21 mouse cellular contexts compared by ENCODE assay signal in genomic region chr8:79145210-79145609, GRCm38 (mm10).
DNase-seq lines count a peak whose midpoint lies in the region; ATAC-seq and TF ChIP-seq lines count a peak whose summit lies in the region.
"Had no signal": no experiment of that assay in that cellular context is flagged by ENCODE, and none has a peak within 500 bp of the region (broad histone marks: within the 10 kb centered on the region; RNA-seq: fewer than 3 reads in every experiment).

No protein-coding gene starts in this region.

- no peak for DNase-seq in frontal cortex, postnatal 14 days (ENCODE audit: low spot score in 2 of 2)
- peak; percentile 77 for DNase-seq in midbrain, postnatal 0 days (ENCODE audit: low spot score)
- peak; percentile 33 to 45 for DNase-seq in cerebellum, postnatal 25 days
- DNase-seq in liver, embryonic 11.5 days (ENCODE audit: low spot score) = no peak
- DNase-seq: heart, postnatal 14 days; kidney, adult 2 months; kidney, postnatal 10 days; right cerebral cortex, postnatal 25 days; thymus, adult 18-20 months had no signal

- H3K36me3 ChIP-seq in midbrain, postnatal 0 days (ENCODE audit: insufficient read depth, low read length) = peaks cover 19% of the 10 kb centered on the region; the same call in 1 of the 2 replicates
- no peaks in the 10 kb centered on the region; the same call in 1 of the 2 replicates for H3K36me3 ChIP-seq in midbrain, embryonic 15.5 days (replicated peaks)
- H3K36me3 ChIP-seq in myocyte (ENCODE audit: control insufficient read depth, insufficient read depth) = peaks cover 11% of the 10 kb centered on the region
- peaks cover 3% of the 10 kb centered on the region; the same call in 1 of the 2 replicates for H3K36me3 ChIP-seq in liver, embryonic 11.5 days (ENCODE audit: control insufficient read depth, insufficient read depth, low read length)

- H3K27me3 ChIP-seq in midbrain, postnatal 0 days (ENCODE audit: insufficient read depth, low read length) = no peaks in the 10 kb centered on the region
- no peaks in the 10 kb centered on the region for H3K27me3 ChIP-seq in midbrain, embryonic 15.5 days (replicated peaks)
- no peaks in the 10 kb centered on the region for H3K27me3 ChIP-seq in myocyte (ENCODE audit: control insufficient read depth, insufficient read depth, insufficient read length)
- no peaks in the 10 kb centered on the region for H3K27me3 ChIP-seq in liver, embryonic 11.5 days (replicated peaks; ENCODE audit: control insufficient read depth, insufficient read depth, low read length)
- H3K27me3 ChIP-seq: embryonic facial prominence, embryonic 12.5 days; limb, embryonic 12.5 days; lung, embryonic 15.5 days had no signal

- H3K4me3 ChIP-seq in midbrain, postnatal 0 days (ENCODE audit: low read depth, low read length) = no peak overlapping the region
- H3K4me3 ChIP-seq in midbrain, embryonic 15.5 days = no peak overlapping the region
- no peak overlapping the region for H3K4me3 ChIP-seq in myocyte
- H3K4me3 ChIP-seq in liver, embryonic 11.5 days (ENCODE audit: low read depth, low read length) = no peak overlapping the region
- H3K4me3 ChIP-seq: embryonic facial prominence, embryonic 12.5 days; erythroblast, embryonic 14.5 days; limb, embryonic 12.5 days; lung, embryonic 15.5 days had no signal

- no peaks in the 10 kb centered on the region for H3K79me2 ChIP-seq in myocyte (ENCODE audit: control insufficient read depth, insufficient read depth)

- H3K4me2 ChIP-seq in midbrain, postnatal 0 days (ENCODE audit: low read depth, low read length, poor library complexity, severe bottlenecking) = no peak overlapping the region
- H3K4me2 ChIP-seq in midbrain, embryonic 15.5 days = no peak overlapping the region
- no peak overlapping the region for H3K4me2 ChIP-seq in myocyte (ENCODE audit: low read depth)
- no peak overlapping the region for H3K4me2 ChIP-seq in liver, embryonic 11.5 days
- H3K4me2 ChIP-seq: embryonic facial prominence, embryonic 12.5 days; heart, embryonic 11.5 days; limb, embryonic 12.5 days; lung, embryonic 15.5 days; midbrain, embryonic 11.5 days had no signal

- H3K9ac ChIP-seq in midbrain, postnatal 0 days (replicated peaks; ENCODE audit: low read length, poor library complexity, severe bottlenecking) = no peak overlapping the region
- H3K9ac ChIP-seq in midbrain, embryonic 15.5 days = no peak overlapping the region
- H3K9ac ChIP-seq in liver, embryonic 11.5 days (ENCODE audit: low read depth, low read length) = no peak overlapping the region
- H3K9ac ChIP-seq: embryonic facial prominence, embryonic 12.5 days; limb, embryonic 12.5 days; liver, embryonic 14.5 days; lung, embryonic 15.5 days had no signal

- TF ChIP-seq POLR2A in myocyte (IDR thresholded peaks at IDR 0.05; ENCODE audit: insufficient read length, low read depth) = no peak

- TF ChIP-seq CTCF in midbrain, postnatal 0 days (IDR thresholded peaks at IDR 0.05) = no peak

- ATAC-seq in frontal cortex, adult (ENCODE audit: low TSS enrichment) = peak; percentile 25; the same call in 1 of the 2 replicates
- ATAC-seq in midbrain, postnatal 0 days (ENCODE audit: low FRiP score) = peak; percentile 73; the same call in 1 of the 2 replicates
- ATAC-seq in midbrain, embryonic 15.5 days (replicated peaks) = no peak
- no peak for ATAC-seq in megakaryocyte progenitor cell, adult 5-6 weeks (replicated peaks; ENCODE audit: poor library complexity)
- no peak for ATAC-seq in liver, embryonic 11.5 days (replicated peaks; ENCODE audit: low FRiP score)
- ATAC-seq: inflammation-experienced regulatory T-cells, adult 6 months had no signal

- no peaks in the 10 kb centered on the region for H3K9me3 ChIP-seq in midbrain, postnatal 0 days (ENCODE audit: low read length)
- no peaks in the 10 kb centered on the region for H3K9me3 ChIP-seq in midbrain, embryonic 15.5 days
- H3K9me3 ChIP-seq in liver, embryonic 11.5 days (ENCODE audit: control insufficient read depth, low read length) = no peaks in the 10 kb centered on the region
- H3K9me3 ChIP-seq: embryonic facial prominence, embryonic 12.5 days; limb, embryonic 12.5 days; lung, embryonic 15.5 days had no signal

- no peak overlapping the region for H3K27ac ChIP-seq in midbrain, postnatal 0 days (ENCODE audit: low read depth, low read length)
- H3K27ac ChIP-seq in midbrain, embryonic 15.5 days = no peak overlapping the region
- no peak overlapping the region for H3K27ac ChIP-seq in liver, embryonic 11.5 days (ENCODE audit: low read depth, low read length)
- H3K27ac ChIP-seq: embryonic facial prominence, embryonic 12.5 days; limb, embryonic 12.5 days; liver, embryonic 14.5 days; lung, embryonic 15.5 days had no signal

- 69% methylated on average over 8 of the region's 8 CpGs for WGBS in midbrain, postnatal 0 days
- WGBS in midbrain, embryonic 15.5 days = 74% methylated on average over 8 of the region's 8 CpGs
- 75% methylated on average over 8 of the region's 8 CpGs for WGBS in liver, embryonic 11.5 days

- H3ac ChIP-seq in myocyte (ENCODE audit: control insufficient read depth, insufficient read length) = no peak overlapping the region

- H3K4me1 ChIP-seq in midbrain, postnatal 0 days (ENCODE audit: insufficient read depth, low read length) = no peaks in the 10 kb centered on the region
- H3K4me1 ChIP-seq in midbrain, embryonic 15.5 days = no peaks in the 10 kb centered on the region
- no peaks in the 10 kb centered on the region for H3K4me1 ChIP-seq in liver, embryonic 11.5 days (replicated peaks; ENCODE audit: control insufficient read depth, insufficient read depth, low read length)
- H3K4me1 ChIP-seq: embryonic facial prominence, embryonic 12.5 days; limb, embryonic 12.5 days; lung, embryonic 15.5 days had no signal

TF ChIP-seq in myocyte, 11 proteins besides CTCF, POLR2A, EP300 and RAD21:
- TF ChIP-seq POLR2AphosphoS2 (IDR thresholded peaks at IDR 0.05; ENCODE audit: insufficient read length, low read depth) (no peak), MAX (IDR thresholded peaks at IDR 0.05; ENCODE audit: low read depth) (no peak), USF1 (IDR thresholded peaks at IDR 0.05; ENCODE audit: low read depth) (no peak), TCF3 (IDR thresholded peaks at IDR 0.05; ENCODE audit: insufficient read length, low read depth) (no peak), CEBPB (IDR thresholded peaks at IDR 0.05; ENCODE audit: insufficient read depth, poor library complexity, severe bottlenecking) (no peak), SRF (IDR thresholded peaks at IDR 0.05; ENCODE audit: control insufficient read depth, insufficient read length, low read depth) (no peak), E2F4 (IDR thresholded peaks at IDR 0.05; ENCODE audit: insufficient read depth) (no peak), MYOG (IDR thresholded peaks at IDR 0.05; ENCODE audit: control insufficient read depth in 1 of 3, insufficient read depth in 1 of 3, insufficient read length in 2 of 3, low read depth in 2 of 3) (peak in 2 of 3 experiments; percentile 70 to 78), TCF12 (IDR thresholded peaks at IDR 0.05; ENCODE audit: insufficient read depth, poor library complexity, severe bottlenecking) (no peak), MYOD1 (IDR thresholded peaks at IDR 0.05; ENCODE audit: control insufficient read depth in 1 of 3, insufficient read length in 2 of 3, low read depth in 2 of 3) (peak in 2 of 3 experiments; percentile 44 to 64), REST (IDR thresholded peaks at IDR 0.05; ENCODE audit: insufficient read depth, insufficient read length) (no peak)

Comparison
In these comparisons a context has a peak if more than half of its experiments do, and no peak if none do; other contexts are left out.
1. ATAC-seq: peak in frontal cortex, adult (single experiment) and midbrain, postnatal 0 days (single experiment); none in midbrain, embryonic 15.5 days (single experiment), megakaryocyte progenitor cell, adult 5-6 weeks (single experiment) and liver, embryonic 11.5 days (single experiment).
2. DNase-seq: peak in midbrain, postnatal 0 days (single experiment) and cerebellum, postnatal 25 days (2 of 2); none in frontal cortex, postnatal 14 days (0 of 2) and liver, embryonic 11.5 days (single experiment).